Mouse (Mus musculus): ENCODE measurements around the gene Olfr504.
"Not testable (repeated sequence)": the region's sequence is repeated elsewhere in the genome, so short reads cannot be mapped to it uniquely, and the experiment has no call there.

Gene Olfr504

DNA sequence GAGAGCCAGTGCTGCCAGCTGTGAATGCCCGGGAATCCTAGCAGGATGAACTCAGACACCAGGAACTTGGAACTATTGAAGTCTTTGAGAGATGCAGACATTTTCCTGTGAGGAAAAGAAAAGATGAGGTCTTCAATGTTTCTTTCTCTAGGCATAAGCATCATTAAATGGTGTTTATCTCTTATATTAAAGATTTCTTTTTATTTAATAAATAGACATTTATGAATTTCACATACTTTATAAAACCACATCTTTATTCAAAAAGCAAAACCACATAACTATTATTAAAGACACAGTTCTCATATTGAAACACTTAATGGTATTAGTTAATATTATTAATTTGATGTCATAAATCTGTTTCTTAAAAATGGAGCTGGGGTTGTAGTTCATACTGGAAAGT, at the start of gene Olfr504:
Gene Olfr504 (minus strand): TSS at position 101 of the 400 bp plus-strand sequence.
- no peak for DNase-seq (ENCODE audit: low read depth, low spot score)

GRCm38 (mm10) chr7:108614110-108614509, 48.5 kb upstream of the Olfr504 start:
- DNase-seq (ENCODE audit: low read depth, low spot score): no peak

DNA sequence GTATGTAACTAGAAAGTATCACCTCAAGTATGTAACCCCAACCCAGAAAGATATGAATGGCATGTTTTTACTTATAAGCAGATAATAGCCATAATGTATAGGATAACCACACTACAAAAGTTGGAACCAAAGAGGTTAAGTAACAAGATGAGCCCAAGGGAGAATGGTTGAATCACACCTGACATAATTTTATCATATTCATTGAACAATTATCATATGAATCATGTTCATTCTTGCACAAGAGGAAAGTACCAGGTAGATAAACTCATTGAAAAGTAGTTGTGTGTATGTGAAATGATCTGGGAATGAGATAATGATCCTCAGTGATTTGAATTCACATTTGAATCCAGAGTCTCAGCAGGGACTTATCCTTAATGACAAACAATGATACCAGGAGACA, 44.9 kb upstream of the Olfr504 start, which contains the start of gene Olfr506:
Gene Olfr506 (plus strand): TSS at position 301 of the 400 bp plus-strand sequence.
- DNase-seq (ENCODE audit: low read depth, low spot score): no peak

DNA sequence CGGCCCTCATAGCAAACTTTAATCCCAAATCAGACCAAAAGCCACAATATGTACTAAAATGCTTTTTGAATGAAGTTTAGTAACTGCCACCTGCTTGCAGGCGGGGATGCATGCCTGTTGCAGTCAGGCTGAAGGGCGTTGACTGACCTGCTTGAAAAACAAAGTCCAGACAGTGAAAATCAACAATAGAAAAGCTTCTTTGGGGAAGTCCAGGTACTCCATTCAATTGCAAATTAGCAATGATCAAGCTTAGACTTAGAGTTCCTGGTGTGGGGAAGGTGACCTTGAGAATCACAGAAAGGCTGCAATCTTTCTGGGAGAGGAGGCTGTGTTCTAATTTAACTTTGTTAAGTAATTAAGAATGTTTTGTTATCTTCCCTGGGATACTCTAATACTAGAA, 36.3 kb upstream of the Olfr504 start:
- DNase-seq (ENCODE audit: low read depth, low spot score): not testable (repeated sequence)

DNA sequence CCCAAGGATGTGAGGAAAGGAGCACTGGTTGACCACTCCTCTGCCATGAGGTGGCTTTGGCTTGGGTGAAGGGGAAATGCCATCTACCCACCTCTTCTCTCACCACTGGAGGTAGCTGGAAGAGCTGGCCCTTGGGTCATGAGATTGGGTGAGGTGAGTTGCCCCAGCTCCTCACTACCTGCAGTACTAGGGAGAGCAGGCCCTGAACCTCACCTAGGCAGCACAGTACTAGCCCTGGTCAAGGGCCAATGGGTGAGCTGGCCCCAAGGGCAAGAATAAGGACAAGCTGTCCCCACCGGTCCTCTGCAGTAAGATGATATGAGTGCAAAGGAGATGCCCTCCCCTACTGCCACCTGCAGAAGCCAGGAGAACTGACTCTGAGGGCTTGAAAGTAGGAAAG, 24.2 kb upstream of the Olfr504 start:
- DNase-seq (ENCODE audit: low read depth, low spot score): no peak

DNA sequence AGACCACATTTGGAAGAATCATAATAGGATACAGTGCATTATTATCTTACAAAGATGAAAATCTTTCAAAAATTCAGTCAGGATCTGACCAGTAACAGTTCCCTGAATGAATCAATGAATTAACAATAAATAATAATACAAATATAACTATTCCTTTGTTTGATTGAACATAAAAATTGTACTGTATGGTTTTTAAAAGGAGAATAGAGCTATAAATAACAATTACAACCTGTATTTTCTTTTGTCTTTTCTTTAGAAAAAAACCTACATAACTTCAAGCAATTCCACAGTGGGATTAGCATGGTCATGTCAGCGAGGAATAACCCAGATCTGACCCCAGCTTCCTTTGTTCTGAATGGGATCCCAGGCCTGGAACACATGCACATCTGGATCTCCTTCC, 21.4 kb downstream of the Olfr504 start, which contains the start of gene Olfr503:
Gene Olfr503 (plus strand): TSS at position 301 of the 400 bp plus-strand sequence.
- not testable (repeated sequence) for DNase-seq (ENCODE audit: low read depth, low spot score)

- DNase-seq (ENCODE audit: low read depth, low spot score): no peak
Observed at GRCm38 (mm10) chr7:108542416-108542815, 23.2 kb downstream of the Olfr504 start.

DNA sequence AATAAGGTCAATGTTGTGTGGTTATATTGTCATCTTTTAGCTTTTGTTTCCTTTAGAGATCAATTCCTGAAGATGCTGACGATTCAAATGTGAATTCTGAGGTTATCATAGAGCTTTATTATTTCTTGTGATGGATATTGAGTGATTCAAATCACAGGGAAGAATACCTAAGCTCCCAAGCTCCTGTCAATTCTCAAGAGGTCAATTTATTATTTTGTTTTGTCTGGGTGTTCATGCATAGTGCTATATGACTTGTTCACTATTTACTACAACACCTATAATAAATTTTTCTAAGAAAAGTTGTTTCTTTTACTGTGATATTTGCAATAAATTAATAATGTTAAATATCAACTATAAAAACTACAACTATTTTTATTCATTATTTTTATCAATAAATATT, 40.6 kb downstream of the Olfr504 start, which contains the start of gene Olfr502:
Gene Olfr502 (minus strand): TSS at position 101 of the 400 bp plus-strand sequence.
- no peak for DNase-seq (ENCODE audit: low read depth, low spot score)
